Mouse (Mus musculus) spleen, adult 2 months (tissue): ENCODE measurements around the gene Spns2. TPM values are rescaled to one million over a fixed set of nuclear protein-coding genes. Genes with fewer than 3 reads are reported as not detected.

ENCODE experiments used
- DNase-seq, 2 experiments: peaks; one replicate each; pipeline versions ENCODE4 v3.0.0 to v3.0.0-alpha.2; 2012 to 2021; ENCODE audit warnings: low spot score in 2 of 2, low read depth in 1 of 2
- H3K27ac ChIP-seq: fragments of 200-500 bp; 2 replicates; pipeline ENCODE4 v1.5.1; 2012; ENCODE audit warnings: low read length, inconsistent platforms; ENCODE audit not compliant: insufficient read depth
- H3K27me3 ChIP-seq: fragments of 200-500 bp; 2 replicates; pipeline ENCODE4 v1.6.1; 2012; ENCODE audit warnings: mild to moderate bottlenecking, moderate library complexity, low read length, inconsistent platforms; ENCODE audit not compliant: control insufficient read depth, insufficient read depth
- H3K36me3 ChIP-seq: fragments of 200-500 bp; 2 replicates; pipeline ENCODE4 v1.6.1; 2012; ENCODE audit warnings: mild to moderate bottlenecking, low read length, inconsistent platforms; ENCODE audit not compliant: control insufficient read depth, insufficient read depth
- H3K4me1 ChIP-seq: fragments of 200-500 bp; 2 replicates; pipeline ENCODE4 v1.6.1; 2011; ENCODE audit warnings: inconsistent platforms; ENCODE audit not compliant: control insufficient read depth, insufficient read depth, insufficient read length
- H3K4me3 ChIP-seq: fragments of 200-500 bp; 2 replicates; pipeline ENCODE4 v1.5.1; 2011; ENCODE audit warnings: mild to moderate bottlenecking, inconsistent platforms; ENCODE audit not compliant: insufficient read depth, insufficient read length; ENCODE audit errors: extremely low read depth
- CTCF ChIP-seq: fragments of 200-500 bp; IDR thresholded peaks from 2 replicates; pipeline ENCODE4 v1.5.1; 2011; ENCODE audit warnings: mild to moderate bottlenecking, inconsistent platforms; ENCODE audit not compliant: insufficient read depth, insufficient read length, insufficient replicate concordance; ENCODE audit errors: extremely low read depth
- POLR2A ChIP-seq: fragments of 200-500 bp; IDR thresholded peaks from 2 replicates; pipeline ENCODE4 v1.6.1; 2011; ENCODE audit warnings: low read depth, low read length, inconsistent platforms
- WGBS: fragments of 180-500 bp; shearing (Covaris S2); methylation state at CpG from one replicate; pipeline ENCODE4 v1.1.7; 2018; 5-methylcytosine and 5-hydroxymethylcytosine counted together
- polyA plus RNA-seq: library from polyadenylated mRNA; depleted of rRNA; stranded (reverse); fragments of >200 nt; gene quantifications from 2 replicates; pipeline ENCODE4 v1.2.3, GENCODE M21; 2012

Gene Spns2
- polyA plus RNA-seq, 1 experiment: 43.4 TPM

DNA sequence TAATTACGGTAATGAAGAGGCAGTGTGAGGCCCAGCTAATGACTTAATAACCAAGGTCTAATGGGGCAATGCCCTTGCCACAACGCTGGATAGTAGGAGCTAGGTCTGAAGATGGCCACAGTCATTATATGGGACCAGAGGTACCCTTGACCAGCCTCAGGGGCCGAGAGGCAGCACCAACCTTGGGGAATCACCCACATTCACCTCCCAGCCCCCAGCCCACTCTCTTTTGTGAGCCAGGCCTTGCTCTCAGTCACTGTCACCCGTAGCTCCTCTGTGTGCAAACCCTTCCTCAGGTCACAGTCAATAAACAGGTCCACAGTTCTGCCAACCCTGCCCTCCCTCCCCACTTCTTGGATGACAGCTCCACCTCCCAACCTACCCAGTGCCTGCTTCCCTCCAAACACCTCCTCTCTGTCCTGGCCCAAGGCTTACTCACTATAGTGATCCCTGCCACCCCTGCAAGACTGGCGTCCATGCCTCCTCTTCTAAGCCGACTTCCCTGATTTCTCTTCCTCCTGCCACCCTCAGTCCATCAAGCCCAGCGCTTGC, 13.6 kb downstream of the Spns2 start:
- H3K27ac ChIP-seq: peak overlapping the region; percentile 29; the same call in 1 of the 2 replicates
- TF ChIP-seq CTCF (no peak), POLR2A (no peak)
- WGBS: 68% methylated on average over 7 of the region's 7 CpGs
- peaks cover 2% of the 10 kb centered on the region; the same call in 1 of the 2 replicates for H3K36me3 ChIP-seq
- no peaks in the 10 kb centered on the region for H3K27me3 ChIP-seq
- H3K4me3 ChIP-seq: no peak overlapping the region
- peaks cover 29% of the 10 kb centered on the region for H3K4me1 ChIP-seq
- no peak for DNase-seq

DNA sequence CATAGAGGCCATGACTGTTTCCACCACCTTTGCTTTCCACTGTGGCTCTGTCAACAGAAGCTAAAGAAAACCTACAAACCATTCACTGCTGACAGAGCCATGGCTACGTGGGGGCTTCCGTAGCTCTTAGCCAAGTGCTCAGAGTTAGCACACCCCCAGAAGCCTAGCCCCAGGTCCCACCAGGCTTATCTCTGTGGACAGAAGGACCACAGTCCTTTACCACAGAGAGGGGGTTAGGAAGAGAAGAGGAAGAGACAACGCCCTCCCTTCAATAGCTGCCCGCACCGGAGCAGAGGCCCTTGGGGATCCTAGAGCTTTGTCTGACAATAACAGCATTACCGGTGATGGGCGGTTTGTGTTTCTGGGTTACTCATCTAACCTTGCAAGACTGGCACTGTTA, 14.3 kb downstream of the Spns2 start:
- no peak overlapping the region for H3K4me3 ChIP-seq
- WGBS: 18% methylated on average over 7 of the region's 7 CpGs
- TF ChIP-seq POLR2A (no peak), CTCF (no peak)
- no peak for DNase-seq
- H3K27me3 ChIP-seq: no peaks in the 10 kb centered on the region
- H3K4me1 ChIP-seq: peaks cover 33% of the 10 kb centered on the region
- peaks cover 2% of the 10 kb centered on the region; the same call in 1 of the 2 replicates for H3K36me3 ChIP-seq
- peak overlapping the region; percentile 29; the same call in 1 of the 2 replicates for H3K27ac ChIP-seq

DNA sequence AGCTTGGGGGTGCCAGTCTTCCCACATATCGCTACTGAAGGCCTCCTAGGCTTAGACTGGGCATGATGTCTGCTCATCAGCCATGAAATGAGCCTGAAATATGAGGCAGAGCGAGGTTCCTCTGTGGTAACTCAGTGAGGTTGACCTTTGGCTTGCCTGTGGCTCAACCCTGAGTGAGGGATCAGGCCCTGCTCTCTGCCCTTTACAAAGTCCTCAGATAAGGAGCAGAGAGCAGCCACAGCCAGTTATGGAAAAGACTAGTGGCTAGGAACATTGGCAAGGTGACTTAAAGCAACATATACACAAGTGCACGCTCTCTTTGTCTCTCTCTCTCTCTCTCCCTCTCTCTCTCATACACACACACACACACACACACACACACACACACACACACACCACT, 14.8 kb downstream of the Spns2 start:
- H3K27me3 ChIP-seq: no peaks in the 10 kb centered on the region
- TF ChIP-seq CTCF: no peak
- TF ChIP-seq POLR2A: no peak
- peaks cover 37% of the 10 kb centered on the region for H3K4me1 ChIP-seq
- H3K36me3 ChIP-seq: peaks cover 2% of the 10 kb centered on the region; the same call in 1 of the 2 replicates
- no peak overlapping the region for H3K4me3 ChIP-seq
- no peak for DNase-seq
- H3K27ac ChIP-seq: 0 out of 2 replicates have a peak overlapping the region, but pooled peaks have one; percentile 29
- 81% methylated on average over 3 of the region's 3 CpGs for WGBS

DNA sequence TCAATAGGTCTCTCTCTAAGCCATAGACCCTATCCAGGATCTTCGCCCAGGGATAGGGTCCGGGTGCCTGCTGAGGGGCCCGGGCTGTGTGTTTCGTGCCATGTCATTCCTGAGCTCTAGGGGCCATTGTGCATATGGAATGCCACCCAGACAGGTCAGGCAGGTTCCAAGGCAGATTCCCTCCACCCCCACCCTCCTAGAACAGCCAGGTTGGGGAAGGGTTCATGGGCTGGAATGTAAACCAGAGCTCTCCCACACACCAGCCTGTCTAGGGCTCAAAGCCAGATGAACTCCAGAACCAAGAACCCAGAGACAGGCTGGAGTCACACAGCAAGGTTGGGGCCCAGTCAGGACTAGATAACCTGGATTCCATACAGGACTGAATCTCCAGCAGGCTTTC, 16.2 kb downstream of the Spns2 start:
- DNase-seq: no peak
- WGBS: 92% methylated on average over 4 of the region's 4 CpGs
- Histone ChIP-seq H3K27ac (no peak overlapping the region), H3K27me3 (no peaks in the 10 kb centered on the region), H3K4me1 (peaks cover 49% of the 10 kb centered on the region), H3K36me3 (peaks cover 2% of the 10 kb centered on the region; the same call in 1 of the 2 replicates), H3K4me3 (no peak overlapping the region)
- TF ChIP-seq CTCF: no peak
- no peak for TF ChIP-seq POLR2A

DNA sequence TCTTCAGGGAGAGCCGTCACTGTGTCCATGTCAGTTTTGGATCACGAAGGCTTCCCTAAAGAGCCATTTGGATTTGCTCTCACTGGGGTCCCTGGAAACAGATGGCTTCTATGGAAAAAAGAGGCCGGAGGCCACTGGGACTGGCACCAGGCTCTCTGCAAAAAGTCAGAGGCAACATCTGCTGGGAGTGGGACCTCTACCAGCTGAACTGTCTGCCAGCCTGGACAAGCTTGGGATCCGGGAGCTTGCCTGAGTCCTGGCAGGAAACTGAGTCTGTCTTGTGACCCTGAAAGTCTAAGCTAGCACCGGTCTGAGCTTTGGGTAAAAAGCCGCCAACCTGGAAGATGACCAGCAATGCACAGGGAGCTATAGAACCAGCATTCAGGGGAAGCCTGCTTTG, 18.3 kb downstream of the Spns2 start:
- H3K36me3 ChIP-seq: peaks cover 2% of the 10 kb centered on the region; the same call in 1 of the 2 replicates
- DNase-seq: no peak
- H3K27me3 ChIP-seq: no peaks in the 10 kb centered on the region
- H3K27ac ChIP-seq: no peak overlapping the region
- WGBS: 90% methylated on average over 6 of the region's 6 CpGs
- no peak for TF ChIP-seq POLR2A
- TF ChIP-seq CTCF: no peak
- H3K4me1 ChIP-seq: peaks cover 52% of the 10 kb centered on the region
- no peak overlapping the region for H3K4me3 ChIP-seq

DNA sequence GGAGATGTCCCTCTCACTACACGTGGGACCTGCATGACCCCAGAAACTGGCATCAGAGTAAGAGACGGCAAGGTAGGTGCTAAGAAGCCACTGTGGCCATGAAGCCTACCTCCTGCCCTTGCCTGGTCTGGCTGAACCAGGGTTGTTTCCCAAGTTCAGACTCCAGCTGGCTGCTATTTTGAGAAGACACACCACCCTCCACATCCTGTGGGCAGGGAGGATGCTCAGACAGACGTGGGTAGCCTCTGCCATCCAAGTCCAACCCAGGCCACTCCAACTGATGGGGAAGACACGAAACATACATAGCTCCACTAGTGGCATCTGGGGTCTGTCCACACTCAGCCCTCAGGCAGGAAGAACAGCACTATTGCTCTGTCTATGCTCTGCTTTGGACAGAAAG, 19.7 kb downstream of the Spns2 start:
- peak overlapping the region; percentile 53 for H3K27ac ChIP-seq
- 13% methylated on average over 4 of the region's 4 CpGs for WGBS

DNA sequence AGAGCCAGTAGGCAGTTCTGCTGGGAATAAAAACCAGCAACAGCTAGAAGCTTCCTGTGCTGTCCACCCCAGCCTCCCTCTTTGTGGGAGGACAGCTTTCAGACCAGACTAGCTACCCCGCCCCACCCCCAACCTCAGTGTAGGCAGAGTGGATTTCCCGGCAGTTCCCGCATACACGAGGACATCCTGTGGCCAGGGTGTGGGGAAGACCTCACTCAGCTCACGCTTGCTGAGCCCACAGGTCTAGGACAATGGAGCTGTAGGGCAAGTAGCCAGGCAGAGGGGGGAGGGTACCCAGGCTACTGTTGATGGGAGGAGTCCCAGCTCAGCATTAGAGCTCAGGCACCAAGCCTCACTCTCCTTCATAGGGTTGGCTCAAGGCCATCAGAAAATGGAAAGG, 20.5 kb downstream of the Spns2 start:
- H3K4me3 ChIP-seq: no peak overlapping the region
- peak in 1 of 2 experiments; percentile 32 for DNase-seq
- WGBS: 36% methylated on average over 5 of the region's 5 CpGs
- peaks cover 47% of the 10 kb centered on the region; the same call in 1 of the 2 replicates for H3K4me1 ChIP-seq
- no peaks in the 10 kb centered on the region for H3K27me3 ChIP-seq
- H3K36me3 ChIP-seq: no peaks in the 10 kb centered on the region
- H3K27ac ChIP-seq: 0 out of 2 replicates have a peak overlapping the region, but pooled peaks have one; percentile 4
- TF ChIP-seq CTCF: no peak
- no peak for TF ChIP-seq POLR2A

More for the DNA sequence above, 19.7 kb downstream of the Spns2 start:
- TF ChIP-seq CTCF (no peak), POLR2A (no peak)
- no peaks in the 10 kb centered on the region for H3K27me3 ChIP-seq
- peaks cover 48% of the 10 kb centered on the region; the same call in 1 of the 2 replicates for H3K4me1 ChIP-seq
- DNase-seq: no peak
- H3K4me3 ChIP-seq: no peak overlapping the region
- H3K36me3 ChIP-seq: peaks cover 2% of the 10 kb centered on the region; the same call in 1 of the 2 replicates

DNA sequence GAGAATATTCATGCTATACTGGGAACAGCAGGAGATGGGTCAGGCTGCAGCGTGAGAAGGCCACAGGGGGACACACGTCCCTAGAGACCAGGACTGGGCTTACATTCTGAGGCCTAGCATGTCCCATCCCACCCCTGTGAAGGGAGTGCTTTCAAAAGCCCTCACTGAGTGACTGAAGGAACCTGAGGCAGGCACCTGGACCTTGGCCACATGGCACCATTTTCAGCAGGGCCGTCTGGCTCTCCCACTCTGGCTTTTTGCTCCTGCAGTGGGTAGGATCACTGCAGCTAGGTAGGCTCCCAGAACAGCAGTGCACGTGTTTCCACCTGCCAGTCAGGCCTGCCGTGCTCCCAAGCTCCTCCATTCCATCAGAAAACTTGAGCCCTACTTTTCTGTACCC, 21.2 kb downstream of the Spns2 start:
- peak overlapping the region; percentile 4; the same call in 1 of the 2 replicates for H3K27ac ChIP-seq
- H3K27me3 ChIP-seq: no peaks in the 10 kb centered on the region
- no peak overlapping the region for H3K4me3 ChIP-seq
- peaks cover 47% of the 10 kb centered on the region; the same call in 1 of the 2 replicates for H3K4me1 ChIP-seq
- 77% methylated on average over 5 of the region's 5 CpGs for WGBS
- H3K36me3 ChIP-seq: no peaks in the 10 kb centered on the region
- no peak for TF ChIP-seq CTCF
- TF ChIP-seq POLR2A: no peak
- no peak for DNase-seq
